Mouse (Mus musculus) hindbrain, embryonic 14.5 days (tissue): ENCODE data around the gene B4galnt3. TPM values are rescaled to one million over a fixed set of nuclear protein-coding genes. Genes with fewer than 3 reads are reported as not detected.

Experiments used
- ATAC-seq: fragments of 200-750 bp; cut with Nextera tagmentation; 2 replicates; pipeline ENCODE4 v1.8.0; 2017; ENCODE audit warnings: moderate number of reproducible peaks, mild to moderate bottlenecking, moderate TSS enrichment, moderate library complexity; ENCODE audit not compliant: low FRiP score
- DNase-seq: peaks from one replicate; pipeline ENCODE4 v3.0.0-alpha.2; 2015; ENCODE audit warnings: low spot score
- H3K27ac ChIP-seq: fragments of 300-500 bp; sonication (generic); 2 replicates; pipeline ENCODE4 v1.5.1; 2014; ENCODE audit warnings: mild to moderate bottlenecking, moderate library complexity
- H3K27me3 ChIP-seq: fragments of 300-500 bp; sonication (generic); 2 replicates; pipeline ENCODE4 v1.6.1; 2014; ENCODE audit warnings: mild to moderate bottlenecking, low read length, mixed read lengths; ENCODE audit not compliant: control insufficient read depth, insufficient read depth
- H3K36me3 ChIP-seq: fragments of 300-500 bp; sonication (generic); replicated peaks from 2 replicates; pipeline ENCODE4 v1.6.1; 2014; ENCODE audit not compliant: control insufficient read depth, insufficient read depth
- H3K4me1 ChIP-seq: fragments of 300-500 bp; sonication (generic); replicated peaks from 2 replicates; pipeline ENCODE4 v1.6.1; 2014; ENCODE audit warnings: antibody characterized with exemption, low read length, mixed read lengths; ENCODE audit not compliant: control insufficient read depth, insufficient read depth
- H3K4me2 ChIP-seq: fragments of 300-500 bp; sonication (generic); replicated peaks from 2 replicates; pipeline ENCODE4 v1.6.1; 2014; ENCODE audit warnings: mild to moderate bottlenecking, moderate library complexity
- H3K4me3 ChIP-seq: fragments of 300-500 bp; sonication (generic); replicated peaks from 2 replicates; pipeline ENCODE4 v1.5.1; 2014; ENCODE audit warnings: mild to moderate bottlenecking, low read length
- H3K9ac ChIP-seq: fragments of 300-500 bp; sonication (generic); 2 replicates; pipeline ENCODE4 v1.6.1; 2014
- H3K9me3 ChIP-seq: fragments of 300-500 bp; sonication (generic); 2 replicates; pipeline ENCODE4 v1.6.1; 2016; ENCODE audit warnings: low read length; ENCODE audit not compliant: control insufficient read depth
- WGBS: fragments of 180-500 bp; shearing (Covaris S2); extraction: QIAGEN DNeasy Blood & Tissue Kit; methylation state at CpG from one replicate; pipeline ENCODE4 v1.1.7; 2014; 5-methylcytosine and 5-hydroxymethylcytosine counted together
- polyA plus RNA-seq: library from polyadenylated mRNA; unstranded; fragments of >200 nt; fragmentation: Nextera tagmentation; extraction: Ambion mirVana; gene quantifications from 2 replicates; pipeline ENCODE4 v1.2.1, GENCODE M21; 2014

B4galnt3 gene
- polyA plus RNA-seq, 1 experiment from 2014 or later: 0.09 TPM

- ATAC-seq: no peak
- Histone ChIP-seq H3K9me3 (no peaks in the 10 kb centered on the region), H3K4me2 (no peak overlapping the region), H3K27me3 (no peaks in the 10 kb centered on the region), H3K4me3 (no peak overlapping the region), H3K4me1 (no peaks in the 10 kb centered on the region), H3K27ac (no peak overlapping the region), H3K36me3 (no peaks in the 10 kb centered on the region), H3K9ac (no peak overlapping the region)
- 93% methylated on average over 12 of the region's 12 CpGs for WGBS
- no peak for DNase-seq
Measured at GRCm38 (mm10) chr6:120241453-120241852, 52.9 kb downstream of the B4galnt3 start.

DNA sequence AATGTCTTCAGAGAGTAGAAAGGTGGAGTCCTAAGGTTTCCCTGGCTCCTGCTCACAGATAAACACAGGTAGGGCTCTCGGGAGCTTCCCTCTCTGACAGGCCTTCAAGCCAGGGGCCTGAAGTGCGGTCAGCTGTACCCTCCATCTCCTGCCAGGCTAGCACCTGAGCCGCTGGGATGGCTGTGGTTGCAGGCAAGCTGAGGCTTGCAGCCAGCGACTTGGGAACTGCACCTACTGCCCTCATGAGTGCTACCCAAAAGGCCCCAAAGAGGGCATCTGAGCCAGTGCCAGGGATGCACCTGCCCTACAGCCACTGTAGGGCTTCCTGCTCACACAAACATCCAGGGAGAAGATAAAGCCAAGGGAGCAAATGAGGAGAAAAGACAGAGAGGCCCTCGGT is 53.9 kb downstream of the B4galnt3 start:
- Histone ChIP-seq H3K4me1 (no peaks in the 10 kb centered on the region), H3K4me3 (no peak overlapping the region), H3K27me3 (no peaks in the 10 kb centered on the region), H3K36me3 (no peaks in the 10 kb centered on the region), H3K9ac (no peak overlapping the region), H3K4me2 (no peak overlapping the region), H3K9me3 (no peaks in the 10 kb centered on the region), H3K27ac (no peak overlapping the region)
- 88% methylated on average over 5 of the region's 5 CpGs for WGBS
- ATAC-seq (no peak), DNase-seq (no peak)

DNA sequence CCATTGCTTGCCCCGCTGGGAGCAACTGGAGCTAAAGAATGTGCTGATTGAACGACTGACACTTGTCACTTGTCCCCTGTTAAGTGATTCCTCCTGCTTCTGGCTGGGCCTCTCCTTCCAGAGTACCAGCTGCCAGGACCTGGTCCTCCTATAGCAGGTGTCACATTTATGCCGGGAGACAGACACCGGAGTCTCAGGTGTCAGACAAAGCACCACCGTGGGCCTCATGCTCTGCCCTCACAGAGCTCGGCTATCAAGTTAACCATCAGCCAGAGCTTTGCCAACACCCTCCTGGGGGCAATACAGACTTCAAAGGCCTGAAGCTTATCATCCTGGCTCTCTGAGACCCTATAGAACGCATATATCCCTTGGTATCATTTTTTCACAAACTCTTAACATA is 58.5 kb downstream of the B4galnt3 start:
- H3K4me3 ChIP-seq: no peak overlapping the region
- H3K4me2 ChIP-seq: no peak overlapping the region
- WGBS: 66% methylated on average over 7 of the region's 7 CpGs
- H3K9ac ChIP-seq: no peak overlapping the region
- H3K27ac ChIP-seq: no peak overlapping the region
- no peak for DNase-seq
- ATAC-seq: no peak
- H3K36me3 ChIP-seq: no peaks in the 10 kb centered on the region
- H3K9me3 ChIP-seq: no peaks in the 10 kb centered on the region
- H3K27me3 ChIP-seq: no peaks in the 10 kb centered on the region
- no peaks in the 10 kb centered on the region for H3K4me1 ChIP-seq

DNA sequence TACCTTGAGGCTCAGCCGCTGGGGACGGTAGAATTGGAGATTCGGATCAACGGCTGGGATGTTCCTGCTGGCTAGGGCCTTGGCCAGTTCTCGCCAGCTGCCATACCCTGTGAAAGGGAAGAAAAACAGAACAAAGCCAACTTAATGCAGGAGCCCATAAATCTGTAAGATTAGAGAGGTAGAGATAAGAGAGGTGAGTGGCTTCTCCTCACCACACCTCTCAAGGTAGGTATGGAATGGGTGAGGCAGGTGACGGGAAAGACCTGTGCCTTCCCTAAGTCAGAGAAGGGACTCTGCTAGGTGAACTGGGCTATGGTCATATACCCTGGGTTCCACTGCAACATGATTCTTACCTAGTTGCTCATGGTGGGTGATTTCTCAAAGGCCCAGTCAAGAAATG is 61.5 kb downstream of the B4galnt3 start:
- Histone ChIP-seq H3K9ac (no peak overlapping the region), H3K27ac (no peak overlapping the region), H3K27me3 (no peaks in the 10 kb centered on the region), H3K36me3 (no peaks in the 10 kb centered on the region), H3K9me3 (no peaks in the 10 kb centered on the region), H3K4me3 (no peak overlapping the region), H3K4me1 (no peaks in the 10 kb centered on the region), H3K4me2 (no peak overlapping the region)
- ATAC-seq: no peak
- WGBS: 95% methylated on average over 6 of the region's 6 CpGs
- no peak for DNase-seq

- 20% methylated on average over 1 of the region's 1 CpGs for WGBS
Measured at GRCm38 (mm10) chr6:120230441-120230840, 63.9 kb downstream of the B4galnt3 start.

DNA sequence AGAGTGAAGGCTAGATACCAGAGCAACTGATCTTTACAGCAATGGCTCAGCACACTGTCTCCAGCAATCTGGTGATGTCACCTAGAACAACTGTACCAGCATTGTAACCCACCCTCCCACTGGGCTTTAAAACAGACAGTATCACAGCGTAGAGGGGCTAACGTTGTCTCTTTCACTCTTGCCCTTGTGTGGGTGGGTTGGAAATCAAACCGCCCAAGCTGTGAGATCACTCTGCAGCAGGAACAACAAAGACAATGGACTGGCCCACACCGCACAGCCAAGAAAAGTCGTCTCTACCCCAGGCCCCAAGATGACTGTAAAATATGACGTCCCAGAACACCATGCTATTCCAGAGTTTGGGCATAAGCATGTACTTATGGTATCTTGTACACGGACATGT is 64.6 kb downstream of the B4galnt3 start:
- WGBS: 68% methylated on average over 7 of the region's 7 CpGs
- H3K36me3 ChIP-seq: no peaks in the 10 kb centered on the region
- ATAC-seq: no peak

More at GRCm38 (mm10) chr6:120230441-120230840, 63.9 kb downstream of the B4galnt3 start:
- Histone ChIP-seq H3K9ac (no peak overlapping the region), H3K4me2 (no peak overlapping the region), H3K9me3 (no peaks in the 10 kb centered on the region), H3K27ac (no peak overlapping the region), H3K36me3 (no peaks in the 10 kb centered on the region), H3K27me3 (no peaks in the 10 kb centered on the region), H3K4me3 (no peak overlapping the region), H3K4me1 (no peaks in the 10 kb centered on the region)
- no peak for DNase-seq
- no peak for ATAC-seq

DNA sequence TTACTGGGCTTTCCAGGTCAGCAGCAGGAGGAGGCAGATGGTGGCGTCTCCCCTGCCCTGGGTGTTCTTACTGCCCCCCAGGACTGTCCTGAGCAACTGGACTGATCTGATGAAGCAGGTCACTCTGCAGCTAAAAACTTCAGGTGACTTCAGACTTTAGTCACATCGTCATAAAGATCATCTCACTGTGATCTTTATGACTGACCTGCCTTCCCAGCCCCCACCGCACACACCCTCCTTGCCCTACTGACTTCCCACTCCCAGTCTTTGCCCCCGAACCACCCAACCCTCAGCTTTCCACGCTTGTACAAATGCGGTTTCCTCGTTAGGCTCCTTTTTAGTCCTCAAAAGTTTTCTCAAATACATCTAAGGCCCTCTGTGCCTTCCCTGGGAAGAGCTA is 67.3 kb downstream of the B4galnt3 start:
- Histone ChIP-seq H3K27me3 (no peaks in the 10 kb centered on the region), H3K9me3 (no peaks in the 10 kb centered on the region), H3K4me2 (no peak overlapping the region), H3K4me3 (no peak overlapping the region), H3K27ac (no peak overlapping the region), H3K36me3 (no peaks in the 10 kb centered on the region), H3K9ac (no peak overlapping the region), H3K4me1 (no peaks in the 10 kb centered on the region)
- 92% methylated on average over 7 of the region's 7 CpGs for WGBS
- no peak for ATAC-seq
- DNase-seq: no peak

More for the DNA sequence above, 64.6 kb downstream of the B4galnt3 start:
- no peak for DNase-seq
- Histone ChIP-seq H3K4me1 (no peaks in the 10 kb centered on the region), H3K9ac (no peak overlapping the region), H3K27ac (no peak overlapping the region), H3K27me3 (no peaks in the 10 kb centered on the region), H3K4me2 (no peak overlapping the region), H3K4me3 (no peak overlapping the region), H3K9me3 (no peaks in the 10 kb centered on the region)

- no peak for DNase-seq
- no peaks in the 10 kb centered on the region for H3K4me1 ChIP-seq
- no peak overlapping the region for H3K27ac ChIP-seq
- no peaks in the 10 kb centered on the region for H3K36me3 ChIP-seq
- no peak overlapping the region for H3K4me3 ChIP-seq
- no peak overlapping the region for H3K4me2 ChIP-seq
- ATAC-seq: no peak
- no peaks in the 10 kb centered on the region for H3K27me3 ChIP-seq
- no peaks in the 10 kb centered on the region for H3K9me3 ChIP-seq
- WGBS: 67% methylated on average over 6 of the region's 6 CpGs
- H3K9ac ChIP-seq: no peak overlapping the region
Measured at GRCm38 (mm10) chr6:120225355-120225754, 69.0 kb downstream of the B4galnt3 start.

GRCm38 (mm10) chr6:120222669-120223068 is 71.7 kb downstream of the B4galnt3 start:
- Histone ChIP-seq H3K27me3 (no peaks in the 10 kb centered on the region), H3K27ac (no peak overlapping the region), H3K4me3 (no peak overlapping the region), H3K36me3 (no peaks in the 10 kb centered on the region), H3K9ac (no peak overlapping the region), H3K4me1 (no peaks in the 10 kb centered on the region), H3K9me3 (no peaks in the 10 kb centered on the region), H3K4me2 (no peak overlapping the region)
- 28% methylated on average over 6 of the region's 6 CpGs for WGBS
- DNase-seq: no peak
- no peak for ATAC-seq

GRCm38 (mm10) chr6:120219281-120219680 is 75.1 kb downstream of the B4galnt3 start:
- no peak overlapping the region for H3K9ac ChIP-seq
- DNase-seq: no peak
- H3K27ac ChIP-seq: no peak overlapping the region
- H3K27me3 ChIP-seq: no peaks in the 10 kb centered on the region
- no peak overlapping the region for H3K4me2 ChIP-seq
- WGBS: 83% methylated on average over 2 of the region's 2 CpGs
- H3K4me1 ChIP-seq: no peaks in the 10 kb centered on the region
- ATAC-seq: no peak
- no peaks in the 10 kb centered on the region for H3K36me3 ChIP-seq
- no peak overlapping the region for H3K4me3 ChIP-seq
- no peaks in the 10 kb centered on the region for H3K9me3 ChIP-seq
